8 mouse cellular contexts compared by ENCODE assay signal in genomic region chr12:116280653-116281364, GRCm38 (mm10). TPM values are rescaled to one million over a fixed set of nuclear protein-coding genes. Genes with fewer than 3 reads are reported as not detected.
DNase-seq lines count a peak whose midpoint lies in the region; ATAC-seq lines count a peak whose summit lies in the region.

Esyt2 (plus strand) TSS chr12:116281196.

- peak; percentile 98 for ATAC-seq in hindbrain, embryonic 11.5 days (ENCODE audit: low FRiP score)

- H3K4me3 ChIP-seq in hindbrain, embryonic 11.5 days (ENCODE audit: low read depth, low read length): peak within 1 kb of the TSS; percentile 97

- peak within 1 kb of the TSS; percentile 97 for H3K27ac ChIP-seq in hindbrain, embryonic 11.5 days (ENCODE audit: low read depth, low read length)

- WGBS in hindbrain, embryonic 11.5 days: 1% methylated on average over 65 of the region's 68 CpGs

- peak within 1 kb of the TSS; percentile 88 for H3K9ac ChIP-seq in hindbrain, embryonic 11.5 days (ENCODE audit: low read depth, low read length)

- peak; percentile 100 for DNase-seq in Muller cell, postnatal 12 days (ENCODE audit: inconsistent ontology term)
- DNase-seq in cerebellum, adult 9-11 months: peak; percentile 99
- DNase-seq in frontal cortex, adult 2 months (ENCODE audit: extremely low spot score in 1 of 2, low spot score in 1 of 2): peak; percentile 99 to 100
- DNase-seq in hindbrain, embryonic 11.5 days (ENCODE audit: low spot score): peak; percentile 99
- DNase-seq in layer of hippocampus, postnatal 10 days (ENCODE audit: low spot score in 2 of 2): peak; percentile 100
- DNase-seq in lung, postnatal 10 days: peak; percentile 100
- DNase-seq in ovary, postnatal 36 days (ENCODE audit: low spot score): peak; percentile 100
- peak; percentile 100 for DNase-seq in thymus, postnatal 25 days

- peak within 1 kb of the TSS; percentile 95 for H3K4me2 ChIP-seq in hindbrain, embryonic 11.5 days (replicated peaks; ENCODE audit: low read depth, low read length)

- H3K9me3 ChIP-seq in hindbrain, embryonic 11.5 days (ENCODE audit: control insufficient read depth, low read length): no peaks in the 10 kb centered on the region

- no peaks in the 10 kb centered on the region for H3K36me3 ChIP-seq in hindbrain, embryonic 11.5 days (ENCODE audit: control insufficient read depth, insufficient read depth, low read length)

- H3K27me3 ChIP-seq in hindbrain, embryonic 11.5 days (ENCODE audit: control insufficient read depth, insufficient read depth, low read length): no peaks in the 10 kb centered on the region

- no peaks in the 10 kb centered on the region for H3K4me1 ChIP-seq in hindbrain, embryonic 11.5 days (replicated peaks; ENCODE audit: control insufficient read depth, insufficient read depth, low read length)

RNA-seq across cellular contexts. Expression of gene Esyt2, which starts in this region (rescaled TPM):
- 21.0 and 21.2 TPM in 2 replicates for polyA plus RNA-seq in frontal cortex, adult 2 months (2012; rRNA removed)
- polyA plus RNA-seq in hindbrain, embryonic 11.5 days (2014; fragmentation: Nextera tagmentation; extraction: Ambion mirVana): 18.8 and 22.1 TPM in 2 replicates
- 10 to 100 TPM; 63.2 to 67.0 TPM for total RNA-seq in layer of hippocampus, postnatal 10 days (2021)

Comparison
In these comparisons a context has a peak if more than half of its experiments do, and no peak if none do; other contexts are left out.
1. Peak in every context shown above with its lines: DNase-seq, ATAC-seq, H3K4me3 ChIP-seq and H3K27ac ChIP-seq.